Comparison of ENCODE assay signal across 12 mouse cellular contexts in the genomic region with DNA sequence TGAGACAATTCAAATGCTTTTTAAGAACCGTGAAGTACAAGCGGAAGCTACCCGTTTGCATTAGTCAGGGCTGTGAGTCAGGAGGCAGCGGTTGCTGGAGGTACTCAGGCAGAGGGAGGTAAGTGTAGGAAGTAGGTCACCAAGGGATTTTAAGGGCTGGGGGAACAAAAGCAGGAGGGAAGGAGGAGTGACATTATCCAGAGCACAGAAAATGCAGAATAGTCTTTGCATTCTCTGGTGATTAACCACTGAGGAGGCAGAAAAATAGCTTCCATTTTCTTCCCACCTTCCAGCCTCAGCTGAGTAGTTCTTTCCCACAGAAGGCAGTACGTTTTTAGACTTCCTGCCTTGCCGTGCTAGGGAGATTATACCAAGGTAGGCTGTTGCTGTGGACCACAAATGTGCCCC.
DNase-seq lines count a peak whose midpoint lies in the region; ATAC-seq and TF ChIP-seq lines count a peak whose summit lies in the region.
"Had no signal": no experiment of that assay in that cellular context is flagged by ENCODE, and none has a peak within 500 bp of the region (broad histone marks: within the 10 kb centered on the region; RNA-seq: fewer than 3 reads in every experiment).

No protein-coding gene starts in this region.

- H3K4me1 ChIP-seq in G1E (ENCODE audit: insufficient read depth, low read depth, low read length) = peaks cover 42% of the 10 kb centered on the region
- H3K4me1 ChIP-seq: neural tube, embryonic 15.5 days had no signal

- TF ChIP-seq CTCF in G1E (IDR thresholded peaks at IDR 0.05; ENCODE audit: low read depth, low read length) = no peak

- 0 out of 2 replicates have a peak, but pooled peaks have one; percentile 24 for ATAC-seq in G1E (ENCODE audit: extremely low read depth, insufficient number of reproducible peaks, low FRiP score, poor library complexity, severe bottlenecking)
- ATAC-seq: lung, postnatal 0 days had no signal

- no peaks in the 10 kb centered on the region for H3K27me3 ChIP-seq in G1E (ENCODE audit: insufficient read depth, low read length)
- H3K27me3 ChIP-seq: neural tube, embryonic 15.5 days had no signal

- H3K36me3 ChIP-seq in G1E (replicated peaks) = no peaks in the 10 kb centered on the region
- H3K36me3 ChIP-seq: neural tube, embryonic 15.5 days had no signal

- peak; percentile 59 to 64 for DNase-seq in frontal cortex, postnatal 36 days (ENCODE audit: low spot score in 2 of 2)
- no peak for DNase-seq in frontal cortex, postnatal 10 days (ENCODE audit: low spot score in 2 of 2)
- peak; percentile 30 for DNase-seq in G1E (ENCODE audit: low spot score)
- peak; percentile 60 to 68 for DNase-seq in left cerebral cortex, adult 9 months (ENCODE audit: low spot score in 2 of 2)
- DNase-seq in retina, embryonic 14.5 days (ENCODE audit: low spot score) = peak; percentile 48
- DNase-seq in spleen, adult 18-20 months = no peak
- no peak for DNase-seq in urinary bladder, postnatal 36 days (ENCODE audit: low spot score in 2 of 2)
- DNase-seq in ovary, postnatal 36 days (ENCODE audit: low spot score) = no peak
- DNase-seq: kidney, postnatal 25 days had no signal

- peaks cover 10% of the 10 kb centered on the region for H3K9me3 ChIP-seq in G1E (replicated peaks)
- H3K9me3 ChIP-seq: neural tube, embryonic 15.5 days had no signal

- H3K4me3 ChIP-seq in G1E (ENCODE audit: low read depth, low read length) = peak overlapping the region; percentile 25; the same call in 1 of the 2 replicates
- H3K4me3 ChIP-seq: erythroblast, embryonic 14.5 days; neural tube, embryonic 15.5 days had no signal

Comparison
In these comparisons a context has a peak if more than half of its experiments do, and no peak if none do; other contexts are left out.
1. DNase-seq: peak in frontal cortex, postnatal 36 days (2 of 2), G1E (single experiment), left cerebral cortex, adult 9 months (2 of 2) and retina, embryonic 14.5 days (single experiment); none in frontal cortex, postnatal 10 days (0 of 2), spleen, adult 18-20 months (0 of 2), urinary bladder, postnatal 36 days (0 of 2) and ovary, postnatal 36 days (single experiment).